Mouse (Mus musculus): ENCODE measurements at regions not wholly inside any gene's neighbourhood (a gene's known extent, or its start where the extent isn't known, plus 50 kb on each side); places are given as distances from the start of the nearest gene placed in this dataset.

- WGBS (ENCODE audit: insufficient replicate concordance) = 75% methylated on average over 2 of the region's 2 CpGs
- ATAC-seq (replicated peaks; ENCODE audit: insufficient number of reproducible peaks, low FRiP score, low TSS enrichment) = no peak
These were observed 364.7 kb downstream of the Btg1 start for GRCm38 (mm10) chr10:96981516-96981869.

GRCm38 (mm10) chr10:97000871-97001270 is 384.1 kb downstream of the Btg1 start:
- no peak for ATAC-seq (replicated peaks; ENCODE audit: insufficient number of reproducible peaks, low FRiP score, low TSS enrichment)
- Histone ChIP-seq H3K9ac (ENCODE audit: low read depth, low read length) (no peak overlapping the region), H3K27ac (ENCODE audit: low read depth, low read length) (no peak overlapping the region), H3K36me3 (ENCODE audit: control insufficient read depth, insufficient read depth, low read length) (no peaks in the 10 kb centered on the region), H3K4me1 (ENCODE audit: control insufficient read depth, insufficient read depth, low read length) (no peaks in the 10 kb centered on the region), H3K27me3 (ENCODE audit: control insufficient read depth, insufficient read depth, low read length) (no peaks in the 10 kb centered on the region), H3K4me3 (ENCODE audit: low read depth, low read length) (no peak overlapping the region), H3K9me3 (replicated peaks; ENCODE audit: control insufficient read depth, low read length) (no peaks in the 10 kb centered on the region), H3K4me2 (no peak overlapping the region)

More at GRCm38 (mm10) chr10:96981516-96981869, 364.7 kb downstream of the Btg1 start:
- Histone ChIP-seq H3K36me3 (ENCODE audit: control insufficient read depth, insufficient read depth, low read length) (no peaks in the 10 kb centered on the region), H3K27ac (ENCODE audit: low read depth, low read length) (no peak overlapping the region), H3K27me3 (ENCODE audit: control insufficient read depth, insufficient read depth, low read length) (no peaks in the 10 kb centered on the region), H3K4me1 (ENCODE audit: control insufficient read depth, insufficient read depth, low read length) (no peaks in the 10 kb centered on the region), H3K4me3 (ENCODE audit: low read depth, low read length) (no peak overlapping the region), H3K9ac (ENCODE audit: low read depth, low read length) (no peak overlapping the region), H3K4me2 (no peak overlapping the region), H3K9me3 (replicated peaks; ENCODE audit: control insufficient read depth, low read length) (no peaks in the 10 kb centered on the region)

- Histone ChIP-seq H3K9me3 (replicated peaks; ENCODE audit: control insufficient read depth, low read length) (peaks cover 2% of the 10 kb centered on the region; the same call in 1 of the 2 replicates), H3K27me3 (ENCODE audit: control insufficient read depth, insufficient read depth, low read length) (no peaks in the 10 kb centered on the region), H3K27ac (ENCODE audit: low read depth, low read length) (no peak overlapping the region), H3K36me3 (ENCODE audit: control insufficient read depth, insufficient read depth, low read length) (no peaks in the 10 kb centered on the region), H3K4me2 (no peak overlapping the region), H3K4me1 (ENCODE audit: control insufficient read depth, insufficient read depth, low read length) (no peaks in the 10 kb centered on the region), H3K4me3 (ENCODE audit: low read depth, low read length) (no peak overlapping the region), H3K9ac (ENCODE audit: low read depth, low read length) (no peak overlapping the region)
- no peak for ATAC-seq (replicated peaks; ENCODE audit: insufficient number of reproducible peaks, low FRiP score, low TSS enrichment)
These were observed 392.1 kb downstream of the Btg1 start for GRCm38 (mm10) chr10:97008873-97009272.

GRCm38 (mm10) chr10:97009859-97010258 is 393.1 kb downstream of the Btg1 start:
- H3K27me3 ChIP-seq (ENCODE audit: control insufficient read depth, insufficient read depth, low read length) = no peaks in the 10 kb centered on the region
- no peaks in the 10 kb centered on the region for H3K4me1 ChIP-seq (ENCODE audit: control insufficient read depth, insufficient read depth, low read length)
- H3K36me3 ChIP-seq (ENCODE audit: control insufficient read depth, insufficient read depth, low read length) = no peaks in the 10 kb centered on the region
- no peak overlapping the region for H3K4me2 ChIP-seq
- 72% methylated on average over 1 of the region's 1 CpGs for WGBS (ENCODE audit: insufficient replicate concordance)
- peaks cover 2% of the 10 kb centered on the region; the same call in 1 of the 2 replicates for H3K9me3 ChIP-seq (replicated peaks; ENCODE audit: control insufficient read depth, low read length)
- H3K9ac ChIP-seq (ENCODE audit: low read depth, low read length) = no peak overlapping the region
- no peak overlapping the region for H3K4me3 ChIP-seq (ENCODE audit: low read depth, low read length)
- no peak for ATAC-seq (replicated peaks; ENCODE audit: insufficient number of reproducible peaks, low FRiP score, low TSS enrichment)
- H3K27ac ChIP-seq (ENCODE audit: low read depth, low read length) = no peak overlapping the region

- H3K4me3 ChIP-seq (ENCODE audit: low read depth, low read length) = no peak overlapping the region
- H3K9ac ChIP-seq (ENCODE audit: low read depth, low read length) = no peak overlapping the region
- H3K36me3 ChIP-seq (ENCODE audit: control insufficient read depth, insufficient read depth, low read length) = no peaks in the 10 kb centered on the region
- no peak overlapping the region for H3K27ac ChIP-seq (ENCODE audit: low read depth, low read length)
- H3K27me3 ChIP-seq (ENCODE audit: control insufficient read depth, insufficient read depth, low read length) = no peaks in the 10 kb centered on the region
- no peak for ATAC-seq (replicated peaks; ENCODE audit: insufficient number of reproducible peaks, low FRiP score, low TSS enrichment)
- no peaks in the 10 kb centered on the region for H3K4me1 ChIP-seq (ENCODE audit: control insufficient read depth, insufficient read depth, low read length)
- no peak overlapping the region for H3K4me2 ChIP-seq
- 66% methylated on average over 3 of the region's 3 CpGs for WGBS (ENCODE audit: insufficient replicate concordance)
- H3K9me3 ChIP-seq (replicated peaks; ENCODE audit: control insufficient read depth, low read length) = no peaks in the 10 kb centered on the region
These were observed 401.8 kb downstream of the Btg1 start for GRCm38 (mm10) chr10:97018641-97019040.

- H3K4me3 ChIP-seq (ENCODE audit: low read depth, low read length) = no peak overlapping the region
- no peaks in the 10 kb centered on the region for H3K27me3 ChIP-seq (ENCODE audit: control insufficient read depth, insufficient read depth, low read length)
- WGBS (ENCODE audit: insufficient replicate concordance) = 84% methylated on average over 5 of the region's 5 CpGs
- no peak overlapping the region for H3K4me2 ChIP-seq
- H3K27ac ChIP-seq (ENCODE audit: low read depth, low read length) = no peak overlapping the region
- H3K36me3 ChIP-seq (ENCODE audit: control insufficient read depth, insufficient read depth, low read length) = no peaks in the 10 kb centered on the region
- no peaks in the 10 kb centered on the region for H3K4me1 ChIP-seq (ENCODE audit: control insufficient read depth, insufficient read depth, low read length)
- ATAC-seq (replicated peaks; ENCODE audit: insufficient number of reproducible peaks, low FRiP score, low TSS enrichment) = no peak
- H3K9me3 ChIP-seq (replicated peaks; ENCODE audit: control insufficient read depth, low read length) = no peaks in the 10 kb centered on the region
- no peak overlapping the region for H3K9ac ChIP-seq (ENCODE audit: low read depth, low read length)
These were observed 412.0 kb downstream of the Btg1 start for GRCm38 (mm10) chr10:97028776-97029175.

GRCm38 (mm10) chr10:97030996-97031395 is 414.2 kb downstream of the Btg1 start:
- Histone ChIP-seq H3K36me3 (ENCODE audit: control insufficient read depth, insufficient read depth, low read length) (no peaks in the 10 kb centered on the region), H3K4me3 (ENCODE audit: low read depth, low read length) (no peak overlapping the region), H3K27ac (ENCODE audit: low read depth, low read length) (no peak overlapping the region), H3K9me3 (replicated peaks; ENCODE audit: control insufficient read depth, low read length) (no peaks in the 10 kb centered on the region), H3K9ac (ENCODE audit: low read depth, low read length) (no peak overlapping the region), H3K27me3 (ENCODE audit: control insufficient read depth, insufficient read depth, low read length) (no peaks in the 10 kb centered on the region), H3K4me2 (no peak overlapping the region), H3K4me1 (ENCODE audit: control insufficient read depth, insufficient read depth, low read length) (no peaks in the 10 kb centered on the region)
- 81% methylated on average over 2 of the region's 2 CpGs for WGBS (ENCODE audit: insufficient replicate concordance)
- ATAC-seq (replicated peaks; ENCODE audit: insufficient number of reproducible peaks, low FRiP score, low TSS enrichment) = no peak

GRCm38 (mm10) chr10:97035371-97035786 is 418.6 kb downstream of the Btg1 start:
- no peaks in the 10 kb centered on the region for H3K9me3 ChIP-seq (replicated peaks; ENCODE audit: control insufficient read depth, low read length)
- no peak overlapping the region for H3K9ac ChIP-seq (ENCODE audit: low read depth, low read length)
- H3K4me3 ChIP-seq (ENCODE audit: low read depth, low read length) = no peak overlapping the region
- ATAC-seq (replicated peaks; ENCODE audit: insufficient number of reproducible peaks, low FRiP score, low TSS enrichment) = no peak
- H3K36me3 ChIP-seq (ENCODE audit: control insufficient read depth, insufficient read depth, low read length) = no peaks in the 10 kb centered on the region
- H3K4me1 ChIP-seq (ENCODE audit: control insufficient read depth, insufficient read depth, low read length) = no peaks in the 10 kb centered on the region
- WGBS (ENCODE audit: insufficient replicate concordance) = 48% methylated on average over 12 of the region's 12 CpGs
- H3K4me2 ChIP-seq = peak overlapping the region; percentile 40
- no peak overlapping the region for H3K27ac ChIP-seq (ENCODE audit: low read depth, low read length)
- no peaks in the 10 kb centered on the region for H3K27me3 ChIP-seq (ENCODE audit: control insufficient read depth, insufficient read depth, low read length)

GRCm38 (mm10) chr10:97038025-97038424 is 421.2 kb downstream of the Btg1 start:
- no peaks in the 10 kb centered on the region for H3K9me3 ChIP-seq (replicated peaks; ENCODE audit: control insufficient read depth, low read length)
- no peak overlapping the region for H3K27ac ChIP-seq (ENCODE audit: low read depth, low read length)
- 61% methylated on average over 4 of the region's 4 CpGs for WGBS (ENCODE audit: insufficient replicate concordance)
- no peaks in the 10 kb centered on the region for H3K36me3 ChIP-seq (ENCODE audit: control insufficient read depth, insufficient read depth, low read length)
- no peak overlapping the region for H3K9ac ChIP-seq (ENCODE audit: low read depth, low read length)
- H3K27me3 ChIP-seq (ENCODE audit: control insufficient read depth, insufficient read depth, low read length) = no peaks in the 10 kb centered on the region
- no peak for ATAC-seq (replicated peaks; ENCODE audit: insufficient number of reproducible peaks, low FRiP score, low TSS enrichment)
- no peak overlapping the region for H3K4me2 ChIP-seq
- no peaks in the 10 kb centered on the region for H3K4me1 ChIP-seq (ENCODE audit: control insufficient read depth, insufficient read depth, low read length)
- H3K4me3 ChIP-seq (ENCODE audit: low read depth, low read length) = no peak overlapping the region

Data from heart, embryonic 11.5 days (tissue).